Mouse (Mus musculus) mouse embryonic stem cell (cell line): ENCODE data around the gene Gm21454.
"Not testable (repeated sequence)": the region's sequence is repeated elsewhere in the genome, so short reads cannot be mapped to it uniquely, and the experiment has no call there.

Experiments
- in situ Hi-C, 2 experiments: fragments of 300-500 bp; cut with MboI; formaldehyde crosslinking; loops; 1 replicate in 1 of 2; 3 replicates in 1 of 2; pipeline ENCODE4 v1.14.3; 2019 to 2020; ENCODE audit warnings: low sequenced_read_pairs in 2 of 2, low pct_unique_long_range_greater_than_20kb in 1 of 2, mixed read lengths in 1 of 2; ENCODE audit not compliant: unreplicated experiment in 1 of 2

The Gm21454 gene

GRCm38 (mm10) chrY:13252091-13252490 is at the start of gene Gm21454, which contains the start of gene Gm21440:
TSS of gene Gm21454 (plus strand) at chrY:13252442.
TSS of gene Gm21440 (plus strand) at chrY:13252391.
- in situ Hi-C loops: not testable (repeated sequence)

GRCm38 (mm10) chrY:13223828-13224227 is 28.4 kb upstream of the Gm21454 start, which contains the start of gene Gm21828:
TSS of gene Gm21828 (minus strand) at chrY:13223928.
- in situ Hi-C loops: not testable (repeated sequence)

GRCm38 (mm10) chrY:13348963-13349362 is 96.7 kb downstream of the Gm21454 start, which contains the start of gene Gm21725:
TSS of gene Gm21725 (minus strand) at chrY:13349063.
- in situ Hi-C loops: not testable (repeated sequence)
